Mouse (Mus musculus) CH12.LX (cell line): Measurements from ENCODE around the gene Rbm4b. TPM values are rescaled to one million over a fixed set of nuclear protein-coding genes. Genes with fewer than 3 reads are reported as not detected.
A peak's percentile ranks its signal among the peaks of the same experiment; 100 is the strongest.

ENCODE experiments used
- DNase-seq: peaks from one replicate; pipeline ENCODE4 v3.0.0-alpha.2; 2013; ENCODE audit errors: extremely low read depth
- H3K27ac ChIP-seq: 2 replicates; pipeline ENCODE4 v1.5.1; 2012; ENCODE audit warnings: low read depth, mild to moderate bottlenecking, control low read depth, moderate library complexity; ENCODE audit not compliant: insufficient read depth
- H3K27me3 ChIP-seq: replicated peaks from 2 replicates; pipeline ENCODE3; 2012; ENCODE audit warnings: inconsistent platforms
- H3K36me3 ChIP-seq, 2 experiments: replicated peaks in 1 of 2; 2 replicates each; pipeline versions ENCODE3 to v1.6.1; 2012; ENCODE audit warnings: inconsistent platforms in 1 of 2, low read length in 1 of 2, mild to moderate bottlenecking in 1 of 2, mixed read lengths in 1 of 2, moderate library complexity in 1 of 2; ENCODE audit not compliant: control insufficient read depth in 1 of 2, insufficient read depth in 1 of 2
- H3K4me1 ChIP-seq, 2 experiments: 2 replicates each; pipeline ENCODE4 v1.6.1; 2012; ENCODE audit warnings: inconsistent platforms in 1 of 2, moderate library complexity in 1 of 2; ENCODE audit not compliant: insufficient read depth in 2 of 2, control insufficient read depth in 1 of 2
- H3K4me2 ChIP-seq: 2 replicates; pipeline ENCODE4 v1.6.1; 2012; ENCODE audit warnings: low read depth, mild to moderate bottlenecking, control low read depth; ENCODE audit not compliant: poor library complexity, insufficient read depth, severe bottlenecking
- H3K4me3 ChIP-seq, 3 experiments: fragments of 150-350 bp in 1 of 3; sonication (generic) in 1 of 3; replicated peaks in 1 of 3; 2 replicates each; pipeline versions ENCODE3 to v1.5.1; 2011 to 2012; ENCODE audit warnings: low read depth in 2 of 3, low read length in 2 of 3, mild to moderate bottlenecking in 2 of 3, moderate library complexity in 2 of 3, control low read depth in 1 of 3, improper control_type of control experiment in 1 of 3, inconsistent platforms in 1 of 3, mixed read lengths in 1 of 3; ENCODE audit not compliant: poor library complexity in 1 of 3
- H3K79me2 ChIP-seq: replicated peaks from 2 replicates; pipeline ENCODE4 v1.6.1; 2012; ENCODE audit warnings: mild to moderate bottlenecking, moderate library complexity; ENCODE audit not compliant: control insufficient read depth, poor library complexity, insufficient read depth, severe bottlenecking; ENCODE audit errors: extremely low read depth
- H3K9ac ChIP-seq: 2 replicates; pipeline ENCODE4 v1.6.1; 2012; ENCODE audit warnings: low read depth, mild to moderate bottlenecking, control low read depth, moderate library complexity; ENCODE audit not compliant: insufficient read depth
- H3K9me3 ChIP-seq: replicated peaks from 2 replicates; pipeline ENCODE3; 2012; ENCODE audit warnings: low read length, inconsistent platforms, mixed read lengths
- CTCF ChIP-seq, 2 experiments: IDR thresholded peaks in 1 of 2; conservative IDR thresholded peaks in 1 of 2; 2 replicates each; pipeline ENCODE4 v1.5.1; 2011 to 2012; ENCODE audit warnings: low read depth in 2 of 2, low read length in 2 of 2, improper control_type of control experiment in 1 of 2, inconsistent platforms in 1 of 2, mild to moderate bottlenecking in 1 of 2, moderate library complexity in 1 of 2
- ETS1 ChIP-seq: conservative IDR thresholded peaks from 2 replicates; pipeline ENCODE4 v1.6.1; 2012; ENCODE audit warnings: low read depth, mild to moderate bottlenecking, inconsistent platforms, low read length, improper control_type of control experiment, moderate library complexity
- GABPA ChIP-seq: IDR thresholded peaks from 2 replicates; pipeline ENCODE4 v1.6.1; 2012; ENCODE audit warnings: low read depth, low read length, improper control_type of control experiment, inconsistent platforms; ENCODE audit not compliant: insufficient replicate concordance
- IRF4 ChIP-seq: IDR thresholded peaks from 2 replicates; pipeline ENCODE4 v1.6.1; 2014; ENCODE audit warnings: low read depth, mild to moderate bottlenecking, inconsistent platforms, low read length, improper control_type of control experiment
- JUND ChIP-seq: conservative IDR thresholded peaks from 2 replicates; pipeline ENCODE4 v1.6.1; 2011; ENCODE audit warnings: low read depth, low read length, improper control_type of control experiment
- MAX ChIP-seq: IDR thresholded peaks from 2 replicates; pipeline ENCODE4 v1.6.1; 2011; ENCODE audit warnings: low read length, improper control_type of control experiment
- RAD21 ChIP-seq: IDR thresholded peaks from 2 replicates; pipeline ENCODE4 v1.6.1; 2011; ENCODE audit warnings: low read depth, mild to moderate bottlenecking, low read length, improper control_type of control experiment, moderate library complexity
- SIN3A ChIP-seq: IDR thresholded peaks from 2 replicates; pipeline ENCODE4 v1.6.1; 2012; ENCODE audit warnings: low read length, improper control_type of control experiment, inconsistent platforms
- SMC3 ChIP-seq: IDR thresholded peaks from 2 replicates; pipeline ENCODE4 v1.6.1; 2011; ENCODE audit warnings: low read depth, low read length, improper control_type of control experiment
- TBP ChIP-seq: conservative IDR thresholded peaks from 2 replicates; pipeline ENCODE4 v1.6.1; 2011; ENCODE audit warnings: low read depth, low read length, improper control_type of control experiment
- USF2 ChIP-seq: conservative IDR thresholded peaks from 2 replicates; pipeline ENCODE4 v1.6.1; 2011; ENCODE audit warnings: low read depth, low read length, improper control_type of control experiment
- ZC3H11A ChIP-seq: IDR thresholded peaks from 2 replicates; pipeline ENCODE4 v1.6.1; 2012; ENCODE audit warnings: low read depth, mild to moderate bottlenecking, inconsistent platforms, low read length, improper control_type of control experiment
- ZKSCAN1 ChIP-seq: IDR thresholded peaks from 2 replicates; pipeline ENCODE4 v1.6.1; 2012; ENCODE audit warnings: low read depth, inconsistent platforms, low read length, improper control_type of control experiment, borderline replicate concordance
- ZMIZ1 ChIP-seq: IDR thresholded peaks from 2 replicates; pipeline ENCODE4 v1.6.1; 2012; ENCODE audit warnings: low read depth, mild to moderate bottlenecking, inconsistent platforms, low read length, improper control_type of control experiment
- ZNF384 ChIP-seq: IDR thresholded peaks from 2 replicates; pipeline ENCODE4 v1.6.1; 2012; ENCODE audit warnings: low read depth, low read length, improper control_type of control experiment, inconsistent platforms
- dilution Hi-C: fragments of 300-500 bp; cut with MboI; formaldehyde crosslinking; loops from 2 replicates; pipeline ENCODE4 v1.14.3; 2020; ENCODE audit warnings: low sequenced_read_pairs; ENCODE audit not compliant: extremely low pct_unique_long_range_greater_than_20kb, extremely low pct_ligation_motif_present
- in situ Hi-C: fragments of 300-500 bp; cut with MboI; formaldehyde crosslinking; loops from 3 replicates; pipeline ENCODE4 v1.14.3; 2019; ENCODE audit warnings: low sequenced_read_pairs, low pct_ligation_motif_present, low pct_unique_long_range_greater_than_20kb, mixed read lengths
- polyA plus RNA-seq: library from polyadenylated mRNA; unstranded; fragments of >175 nt; gene quantifications from 2 replicates; pipeline ENCODE4 v1.2.1, GENCODE M21; 2012; ENCODE audit warnings: low read depth; ENCODE audit not compliant: insufficient read length
- total RNA-seq, 2 experiments: library from RNA; depleted of rRNA; stranded (reverse); fragments of 300-350 nt in 1 of 2; fragments of >200 nt in 1 of 2; gene quantifications; 2 replicates each; pipeline ENCODE4 v1.2.3; 2012 to 2014

Gene Rbm4b
- total and polyA plus RNA-seq, 3 experiments, result 7.0 to 13.8 (median 11.1) TPM

- TF ChIP-seq ZC3H11A (no peak), SIN3A (peak; percentile 58; the same call in 1 of the 2 replicates)
These were observed 37.6 kb downstream of the Rbm4b start, which contains the start of gene Rbm4 (continued) for GRCm38 (mm10) chr19:4793831-4794422.

DNA sequence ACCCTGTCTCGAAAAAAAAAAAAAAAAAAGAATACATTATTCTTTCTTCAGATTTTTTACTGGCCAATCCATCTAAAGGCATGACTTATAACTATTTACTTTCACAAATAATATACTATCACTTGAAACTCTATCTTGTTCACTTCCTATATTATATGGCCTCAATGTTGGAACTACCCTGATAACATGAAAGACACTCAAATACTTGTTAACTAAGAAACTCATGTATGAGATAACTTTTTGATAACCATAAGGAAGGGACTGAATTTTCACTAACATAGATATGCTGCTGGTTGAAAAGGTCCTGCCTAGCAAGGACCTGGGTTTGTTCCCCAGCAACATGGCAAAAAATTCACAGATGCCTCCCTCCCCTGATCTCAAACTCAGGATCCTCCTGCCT is 39.6 kb downstream of the Rbm4b start:
- Histone ChIP-seq H3K4me2 (no peak overlapping the region), H3K4me1 (peaks cover 6 to 29% of the 10 kb centered on the region in 2 experiments; a peak in 3 of 4 replicates), H3K36me3 (peaks cover 25 to 56% of the 10 kb centered on the region in 2 experiments), H3K27ac (no peak overlapping the region), H3K27me3 (no peaks in the 10 kb centered on the region), H3K9me3 (no peaks in the 10 kb centered on the region), H3K4me3 (no peak overlapping the region), H3K9ac (no peak overlapping the region), H3K79me2 (peaks cover 87% of the 10 kb centered on the region)
- in situ Hi-C loops, result no loop called here
- dilution Hi-C loops, result no loop called here
- TF ChIP-seq TBP (no peak), CTCF (conservative IDR thresholded peaks at IDR 0.05 in 1 of 2, IDR thresholded peaks at IDR 0.05 in 1 of 2; ENCODE audit: low read depth in 2 of 2, low read length in 2 of 2) (no peak), SMC3 (no peak), JUND (no peak), IRF4 (no peak), ETS1 (no peak), ZMIZ1 (no peak), RAD21 (no peak)
- no peak for DNase-seq

- Histone ChIP-seq H3K27ac (no peak overlapping the region), H3K9me3 (no peaks in the 10 kb centered on the region), H3K9ac (no peak overlapping the region), H3K27me3 (no peaks in the 10 kb centered on the region), H3K36me3 (peaks cover 31 to 62% of the 10 kb centered on the region in 2 experiments), H3K4me2 (no peak overlapping the region), H3K4me3 (no peak overlapping the region), H3K4me1 (peaks cover 4 to 16% of the 10 kb centered on the region in 2 experiments; a peak in 2 of 4 replicates), H3K79me2 (peaks cover 90% of the 10 kb centered on the region)
- in situ Hi-C loops, result no loop called here
- DNase-seq, result no peak
- dilution Hi-C loops, result no loop called here
- TF ChIP-seq ZKSCAN1 (no peak), ZNF384 (no peak), USF2 (no peak), MAX (no peak), GABPA (no peak), SIN3A (no peak), JUND (no peak)
These were observed 41.5 kb downstream of the Rbm4b start for GRCm38 (mm10) chr19:4797846-4798245.
